Mouse (Mus musculus): ENCODE data around the gene Igfbp5. TPM values are rescaled to one million over a fixed set of nuclear protein-coding genes. Genes with fewer than 3 reads are reported as not detected.
A peak's percentile ranks its signal among the peaks of the same experiment; 100 is the strongest.

The Igfbp5 gene
- polyA plus RNA-seq (2012; rRNA removed) = 5.5 and 8.6 TPM in 2 replicates

GRCm38 (mm10) chr1:72874287-72875211 lies at the start of gene Igfbp5:
Gene Igfbp5 (minus strand): TSS chr1:72874884.
- no peak for TF ChIP-seq CTCF (IDR thresholded peaks at IDR 0.05; ENCODE audit: extremely low read depth, insufficient read length, insufficient replicate concordance, low read depth, low read length)
- TF ChIP-seq POLR2A (IDR thresholded peaks at IDR 0.05; ENCODE audit: low read depth, low read length) = no peak
- Histone ChIP-seq H3K27ac (ENCODE audit: insufficient read depth, low read depth, low read length) (peak within 1 kb of the TSS; percentile 26; the same call in 1 of the 2 replicates), H3K4me3 (ENCODE audit: low read depth, low read length) (peak within 1 kb of the TSS; percentile 51), H3K27me3 (ENCODE audit: control insufficient read depth, insufficient read depth, low read length) (peaks cover 26% of the 10 kb centered on the region), H3K36me3 (ENCODE audit: control insufficient read depth, insufficient read depth, low read length) (no peaks in the 10 kb centered on the region), H3K4me1 (ENCODE audit: control insufficient read depth, insufficient read depth, insufficient read length, low read length) (peaks cover 14% of the 10 kb centered on the region)
- 3% methylated on average over 37 of the region's 38 CpGs for WGBS

DNA sequence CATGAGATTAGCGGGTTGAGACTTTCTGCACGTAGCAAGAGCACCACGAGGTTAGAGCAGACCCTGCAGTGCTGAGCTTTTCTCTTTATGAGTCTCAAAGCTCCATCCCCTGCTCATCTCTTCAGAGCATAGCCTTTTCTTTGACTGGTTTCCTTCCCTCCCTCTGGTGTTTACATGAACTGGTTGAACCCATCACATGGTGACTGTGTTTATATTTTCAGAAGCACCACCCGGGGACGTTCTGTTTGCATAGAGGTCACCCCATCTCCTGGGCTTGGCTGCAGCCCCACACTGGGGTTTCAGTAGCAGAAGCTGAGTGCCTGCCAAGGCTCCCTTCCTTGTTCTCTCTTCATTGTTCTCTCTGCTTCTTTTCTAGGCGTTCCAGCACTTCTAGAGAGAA lies 40.1 kb upstream of the Igfbp5 start:
- H3K4me3 ChIP-seq (ENCODE audit: low read depth, low read length) = no peak overlapping the region
- WGBS = 34% methylated on average over 6 of the region's 6 CpGs
- no peaks in the 10 kb centered on the region for H3K36me3 ChIP-seq (ENCODE audit: control insufficient read depth, insufficient read depth, low read length)
- no peaks in the 10 kb centered on the region for H3K27me3 ChIP-seq (ENCODE audit: control insufficient read depth, insufficient read depth, low read length)
- TF ChIP-seq CTCF (IDR thresholded peaks at IDR 0.05; ENCODE audit: extremely low read depth, insufficient read length, insufficient replicate concordance, low read depth, low read length) (no peak), POLR2A (IDR thresholded peaks at IDR 0.05; ENCODE audit: low read depth, low read length) (no peak)
- no peaks in the 10 kb centered on the region for H3K4me1 ChIP-seq (ENCODE audit: control insufficient read depth, insufficient read depth, insufficient read length, low read length)
- H3K27ac ChIP-seq (ENCODE audit: insufficient read depth, low read depth, low read length) = peak overlapping the region; percentile 45; the same call in 1 of the 2 replicates

DNA sequence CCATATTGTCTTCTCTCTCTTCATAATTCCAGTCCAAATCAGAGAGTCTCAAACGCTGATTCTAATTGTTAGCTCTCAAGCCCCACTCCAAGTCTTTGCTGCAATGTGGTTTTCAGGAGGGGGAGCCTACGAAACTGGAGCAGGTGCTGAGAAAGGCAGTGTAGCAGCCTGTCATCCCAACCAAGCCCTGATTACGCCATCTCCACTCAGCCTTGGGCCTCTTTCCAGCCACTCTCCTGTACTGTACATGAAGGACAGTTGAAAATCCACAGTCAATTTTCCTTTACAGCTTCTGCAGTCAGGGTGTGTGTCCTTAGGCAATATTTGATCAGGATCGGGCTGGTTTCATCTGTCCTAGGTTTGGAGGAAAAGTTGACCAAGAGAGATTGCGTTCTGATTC lies 38.4 kb upstream of the Igfbp5 start:
- H3K27me3 ChIP-seq (ENCODE audit: control insufficient read depth, insufficient read depth, low read length) = no peaks in the 10 kb centered on the region
- H3K27ac ChIP-seq (ENCODE audit: insufficient read depth, low read depth, low read length) = no peak overlapping the region
- 43% methylated on average over 5 of the region's 5 CpGs for WGBS
- no peaks in the 10 kb centered on the region for H3K36me3 ChIP-seq (ENCODE audit: control insufficient read depth, insufficient read depth, low read length)
- H3K4me1 ChIP-seq (ENCODE audit: control insufficient read depth, insufficient read depth, insufficient read length, low read length) = no peaks in the 10 kb centered on the region
- H3K4me3 ChIP-seq (ENCODE audit: low read depth, low read length) = no peak overlapping the region
- no peak for TF ChIP-seq POLR2A (IDR thresholded peaks at IDR 0.05; ENCODE audit: low read depth, low read length)
- TF ChIP-seq CTCF (IDR thresholded peaks at IDR 0.05; ENCODE audit: extremely low read depth, insufficient read length, insufficient replicate concordance, low read depth, low read length) = no peak

GRCm38 (mm10) chr1:72895821-72896220 lies 21.1 kb upstream of the Igfbp5 start:
- no peak overlapping the region for H3K27ac ChIP-seq (ENCODE audit: insufficient read depth, low read depth, low read length)
- no peaks in the 10 kb centered on the region for H3K27me3 ChIP-seq (ENCODE audit: control insufficient read depth, insufficient read depth, low read length)
- H3K36me3 ChIP-seq (ENCODE audit: control insufficient read depth, insufficient read depth, low read length) = no peaks in the 10 kb centered on the region
- H3K4me1 ChIP-seq (ENCODE audit: control insufficient read depth, insufficient read depth, insufficient read length, low read length) = no peaks in the 10 kb centered on the region
- 37% methylated on average over 2 of the region's 2 CpGs for WGBS
- H3K4me3 ChIP-seq (ENCODE audit: low read depth, low read length) = no peak overlapping the region
- TF ChIP-seq CTCF (IDR thresholded peaks at IDR 0.05; ENCODE audit: extremely low read depth, insufficient read length, insufficient replicate concordance, low read depth, low read length) (no peak), POLR2A (IDR thresholded peaks at IDR 0.05; ENCODE audit: low read depth, low read length) (no peak)

DNA sequence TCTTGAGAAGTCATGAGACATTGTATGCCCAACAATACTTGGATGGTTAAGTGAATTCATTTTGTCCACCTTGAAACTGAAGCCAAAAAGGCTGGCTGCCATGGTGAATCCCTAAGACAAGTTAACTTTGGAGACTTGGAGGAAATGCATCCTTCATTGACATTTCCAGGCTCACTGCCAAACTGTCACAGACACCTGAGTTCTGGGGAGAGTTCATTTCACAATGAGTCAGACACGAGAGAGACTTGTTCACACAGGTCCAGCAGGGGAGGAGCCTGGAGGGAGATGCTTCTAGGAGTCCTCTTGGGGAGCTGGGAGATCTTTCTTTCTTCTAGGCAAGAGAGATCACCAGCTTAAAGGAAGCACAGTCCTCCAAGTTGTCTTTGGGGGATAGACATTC lies 13.2 kb upstream of the Igfbp5 start:
- TF ChIP-seq CTCF (IDR thresholded peaks at IDR 0.05; ENCODE audit: extremely low read depth, insufficient read length, insufficient replicate concordance, low read depth, low read length) (no peak), POLR2A (IDR thresholded peaks at IDR 0.05; ENCODE audit: low read depth, low read length) (no peak)
- no peak overlapping the region for H3K27ac ChIP-seq (ENCODE audit: insufficient read depth, low read depth, low read length)
- no peaks in the 10 kb centered on the region for H3K36me3 ChIP-seq (ENCODE audit: control insufficient read depth, insufficient read depth, low read length)
- H3K4me1 ChIP-seq (ENCODE audit: control insufficient read depth, insufficient read depth, insufficient read length, low read length) = no peaks in the 10 kb centered on the region
- H3K4me3 ChIP-seq (ENCODE audit: low read depth, low read length) = no peak overlapping the region
- H3K27me3 ChIP-seq (ENCODE audit: control insufficient read depth, insufficient read depth, low read length) = no peaks in the 10 kb centered on the region
- 12% methylated on average over 1 of the region's 1 CpGs for WGBS

- H3K4me1 ChIP-seq (ENCODE audit: control insufficient read depth, insufficient read depth, insufficient read length, low read length) = no peaks in the 10 kb centered on the region
- H3K27ac ChIP-seq (ENCODE audit: insufficient read depth, low read depth, low read length) = no peak overlapping the region
- no peak for TF ChIP-seq POLR2A (IDR thresholded peaks at IDR 0.05; ENCODE audit: low read depth, low read length)
- no peak for TF ChIP-seq CTCF (IDR thresholded peaks at IDR 0.05; ENCODE audit: extremely low read depth, insufficient read length, insufficient replicate concordance, low read depth, low read length)
- 68% methylated on average over 7 of the region's 7 CpGs for WGBS
- no peaks in the 10 kb centered on the region for H3K36me3 ChIP-seq (ENCODE audit: control insufficient read depth, insufficient read depth, low read length)
- no peak overlapping the region for H3K4me3 ChIP-seq (ENCODE audit: low read depth, low read length)
- H3K27me3 ChIP-seq (ENCODE audit: control insufficient read depth, insufficient read depth, low read length) = no peaks in the 10 kb centered on the region
Measured at GRCm38 (mm10) chr1:72885819-72886169, 11.1 kb upstream of the Igfbp5 start.

DNA sequence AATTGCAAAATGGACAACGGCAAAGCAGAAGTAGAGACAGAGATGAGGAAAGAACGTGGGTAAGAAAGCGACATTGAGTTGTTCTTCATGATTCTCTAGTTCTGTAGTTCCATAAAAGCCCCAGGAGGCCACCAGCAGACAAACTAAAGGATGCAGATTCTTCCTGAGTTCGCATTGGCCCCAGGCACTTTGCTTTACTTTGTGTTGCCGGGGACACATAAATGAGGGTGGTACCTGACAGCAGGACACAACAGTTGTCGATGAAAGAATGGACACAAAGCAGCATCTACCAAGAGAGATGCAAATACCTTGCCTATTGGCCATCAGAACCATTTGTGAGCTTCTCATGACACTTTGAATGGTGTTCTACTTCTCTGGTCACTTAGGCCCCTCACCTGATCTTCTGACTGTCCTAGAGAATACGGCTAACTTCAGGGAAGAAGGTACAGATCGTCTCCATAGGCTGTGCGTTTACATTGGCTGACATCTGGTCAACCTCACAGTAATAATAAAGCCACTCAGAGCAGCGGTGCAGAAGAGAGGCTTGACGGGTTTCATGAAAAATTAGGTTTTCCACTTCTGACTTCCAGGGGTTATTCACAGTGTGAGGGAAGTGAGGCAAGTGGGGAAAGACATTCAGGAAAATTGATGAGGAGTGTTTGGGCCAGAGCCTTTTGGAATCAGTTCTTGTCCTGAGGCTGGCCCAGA lies 10.6 kb upstream of the Igfbp5 start:
- Histone ChIP-seq H3K4me3 (ENCODE audit: low read depth, low read length) (no peak overlapping the region), H3K27ac (ENCODE audit: insufficient read depth, low read depth, low read length) (no peak overlapping the region), H3K27me3 (ENCODE audit: control insufficient read depth, insufficient read depth, low read length) (no peaks in the 10 kb centered on the region), H3K4me1 (ENCODE audit: control insufficient read depth, insufficient read depth, insufficient read length, low read length) (no peaks in the 10 kb centered on the region), H3K36me3 (ENCODE audit: control insufficient read depth, insufficient read depth, low read length) (no peaks in the 10 kb centered on the region)
- WGBS = 83% methylated on average over 11 of the region's 11 CpGs
- TF ChIP-seq POLR2A (IDR thresholded peaks at IDR 0.05; ENCODE audit: low read depth, low read length) = no peak
- no peak for TF ChIP-seq CTCF (IDR thresholded peaks at IDR 0.05; ENCODE audit: extremely low read depth, insufficient read length, insufficient replicate concordance, low read depth, low read length)
